Mouse (Mus musculus) granulocyte monocyte progenitor cell, adult 5-6 weeks (primary cell): ENCODE data around the gene Mroh2a. TPM values are rescaled to one million over a fixed set of nuclear protein-coding genes. Genes with fewer than 3 reads are reported as not detected.
"Not testable (repeated sequence)": the region's sequence is repeated elsewhere in the genome, so short reads cannot be mapped to it uniquely, and the experiment has no call there.

Experiments used
- ATAC-seq: replicated peaks from 2 replicates; pipeline ENCODE4 v1.8.0; 2016; ENCODE audit warnings: mild to moderate bottlenecking, moderate TSS enrichment, inconsistent platforms; ENCODE audit not compliant: poor library complexity, severe bottlenecking
- total RNA-seq, 2 experiments: library from RNA; stranded (forward) in 1 of 2; stranded (reverse) in 1 of 2; fragments of 200-712, 200-1000 nt in 1 of 2; fragments of >200 nt in 1 of 2; fragmentation: Nextera tagmentation in 1 of 2; gene quantifications; 2 replicates each; pipeline ENCODE4 v1.2.3; 2014 to 2017

The Mroh2a gene
- total RNA-seq, 2 experiments from 2014 or later: 0.10 TPM; not detected in 1

GRCm38 (mm10) chr1:88217576-88217975, 9.2 kb upstream of the Mroh2a start:
- no peak for ATAC-seq

DNA sequence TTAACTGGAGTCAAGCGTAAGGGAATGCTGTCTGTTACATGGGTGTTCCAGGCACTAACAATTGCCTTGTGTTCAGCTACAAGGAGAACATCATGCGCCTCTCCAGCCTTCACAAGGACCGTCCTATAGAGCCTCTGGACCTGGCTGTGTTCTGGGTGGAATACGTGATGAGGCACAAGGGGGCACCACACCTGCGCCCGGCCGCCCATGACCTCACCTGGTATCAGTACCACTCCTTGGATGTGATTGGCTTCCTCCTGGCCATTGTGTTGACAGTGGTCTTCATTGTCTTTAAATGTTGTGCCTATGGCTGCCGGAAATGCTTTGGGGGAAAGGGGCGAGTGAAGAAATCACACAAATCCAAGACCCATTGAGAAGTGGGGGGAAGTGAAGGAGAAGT, 8.7 kb upstream of the Mroh2a start:
- ATAC-seq: no peak

DNA sequence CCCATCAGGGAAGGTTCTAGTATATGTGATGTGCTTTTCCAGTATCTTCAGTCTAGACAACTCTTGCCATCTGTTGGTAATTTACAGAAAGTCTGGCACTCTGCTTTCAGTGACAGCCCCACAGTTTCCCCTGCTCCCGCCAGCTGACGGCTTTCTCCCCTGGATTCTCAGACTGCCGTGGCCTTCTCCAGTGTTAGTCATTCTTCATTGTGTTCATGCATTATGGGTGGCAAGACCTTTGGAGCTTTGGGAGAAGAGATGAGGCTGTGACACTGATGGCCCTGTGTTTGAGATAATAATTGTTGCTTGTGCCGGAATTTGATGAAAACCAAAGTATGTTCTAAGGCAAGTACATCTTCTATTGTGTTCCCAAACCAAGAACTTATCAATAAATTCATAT, 8.2 kb upstream of the Mroh2a start:
- ATAC-seq: no peak

- no peak for ATAC-seq
Measured at GRCm38 (mm10) chr1:88219054-88219453, 7.7 kb upstream of the Mroh2a start.

GRCm38 (mm10) chr1:88220336-88220735, 6.5 kb upstream of the Mroh2a start:
- ATAC-seq: no peak

DNA sequence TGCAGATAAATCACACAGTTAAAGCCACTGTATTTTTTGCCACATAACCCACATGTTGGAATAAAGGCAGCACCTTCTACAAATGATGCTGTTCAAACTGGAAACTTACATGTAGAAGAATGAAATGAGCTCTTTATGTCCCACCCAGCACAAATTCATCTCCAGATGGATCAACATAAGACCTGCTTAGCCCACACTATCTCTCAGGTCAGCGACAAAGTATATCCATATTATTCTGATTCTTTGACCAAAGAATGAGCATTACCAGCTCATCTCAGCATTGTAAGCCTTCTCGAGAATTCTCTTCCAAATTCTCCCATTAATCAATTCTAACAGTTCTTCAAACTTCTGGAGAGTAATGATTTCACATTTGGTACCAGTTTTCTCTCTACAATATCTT, 4.6 kb upstream of the Mroh2a start:
- ATAC-seq: no peak

DNA sequence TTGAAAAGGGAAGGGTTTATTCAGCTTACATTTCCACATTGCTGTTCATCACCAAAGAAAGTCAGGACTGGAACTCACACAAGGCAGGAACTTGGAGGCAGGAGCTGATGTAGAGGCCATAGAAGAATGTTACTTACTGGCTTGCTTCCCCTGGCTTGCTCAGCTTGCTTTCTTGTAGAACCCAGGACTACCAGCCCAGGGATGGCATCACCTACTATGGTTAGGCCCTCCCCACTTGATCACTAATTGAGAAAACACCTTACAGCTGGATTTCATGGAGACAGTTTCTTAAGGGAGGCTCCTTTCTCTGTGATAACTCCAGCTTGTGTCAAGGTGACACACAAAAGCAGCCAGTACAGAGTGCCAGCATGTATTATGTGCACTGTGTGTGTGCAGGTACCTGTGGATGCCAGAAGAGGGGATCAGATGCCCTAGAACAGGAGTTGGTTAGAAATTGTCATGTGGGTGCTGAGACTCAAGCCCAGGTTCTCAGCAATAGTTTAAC, 3.7 kb upstream of the Mroh2a start:
- ATAC-seq: not testable (repeated sequence)

GRCm38 (mm10) chr1:88223591-88223990, 3.2 kb upstream of the Mroh2a start:
- no peak for ATAC-seq

DNA sequence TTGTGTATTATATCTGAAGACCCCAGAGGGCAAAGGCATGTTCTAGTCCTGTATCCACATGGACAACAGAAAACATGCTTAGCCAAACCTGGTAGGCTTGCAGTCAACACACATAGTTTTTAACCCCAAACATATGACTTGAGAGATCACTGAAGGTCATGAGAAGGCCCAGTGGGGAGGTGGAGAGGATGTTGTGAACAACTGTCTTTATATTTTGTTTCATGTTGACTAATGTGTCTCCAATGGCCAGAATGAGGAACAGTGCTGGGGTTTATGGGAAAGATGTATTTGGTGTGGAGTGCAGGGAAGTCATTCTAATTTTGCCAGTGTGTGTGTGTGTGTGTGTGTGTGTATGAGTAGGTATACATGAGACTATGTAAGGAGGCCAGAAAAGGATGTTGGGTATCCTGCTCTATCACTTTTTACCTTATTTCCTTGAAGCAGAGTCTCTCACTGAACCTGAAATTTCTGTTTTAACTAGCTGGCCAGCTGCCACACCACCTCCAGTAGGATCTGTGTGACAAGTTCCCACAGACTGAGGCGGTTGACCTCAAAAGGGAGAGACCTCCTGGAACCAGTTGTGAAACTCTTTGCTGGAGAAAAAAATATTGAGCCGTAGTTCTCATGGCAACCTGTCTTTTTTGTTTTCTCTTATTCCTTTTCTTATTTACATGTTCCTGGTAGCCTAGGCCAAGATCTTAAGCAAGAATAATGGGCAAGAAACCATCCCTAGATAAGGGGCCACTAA, 2.6 kb upstream of the Mroh2a start:
- no peak for ATAC-seq

GRCm38 (mm10) chr1:88225301-88225700, 1.5 kb upstream of the Mroh2a start:
- not testable (repeated sequence) for ATAC-seq

GRCm38 (mm10) chr1:88225741-88226140, 1.0 kb upstream of the Mroh2a start:
- ATAC-seq: no peak

DNA sequence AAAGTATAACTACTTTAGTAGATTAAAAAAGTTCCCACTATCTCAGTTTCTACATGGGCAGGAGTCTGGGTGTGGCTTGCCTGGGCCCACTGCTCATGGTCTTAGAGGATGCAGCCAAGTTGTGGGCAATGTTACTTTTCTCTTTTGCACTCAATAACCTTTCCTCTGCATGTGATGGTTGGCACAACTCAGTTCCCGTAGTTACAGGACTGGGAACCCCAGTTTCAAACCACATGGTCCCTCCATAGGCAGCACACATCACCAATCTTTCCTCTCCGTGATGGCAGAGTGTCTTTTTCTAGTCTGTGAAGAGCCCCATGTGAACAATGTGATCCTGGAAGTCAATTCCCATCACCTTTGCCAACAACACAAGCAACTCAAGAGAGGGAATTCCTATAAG, 696 bp downstream of the Mroh2a start:
- peak; percentile 1; the same call in 1 of the 2 replicates for ATAC-seq

GRCm38 (mm10) chr1:88228121-88228520, 1.3 kb downstream of the Mroh2a start:
- ATAC-seq: no peak

DNA sequence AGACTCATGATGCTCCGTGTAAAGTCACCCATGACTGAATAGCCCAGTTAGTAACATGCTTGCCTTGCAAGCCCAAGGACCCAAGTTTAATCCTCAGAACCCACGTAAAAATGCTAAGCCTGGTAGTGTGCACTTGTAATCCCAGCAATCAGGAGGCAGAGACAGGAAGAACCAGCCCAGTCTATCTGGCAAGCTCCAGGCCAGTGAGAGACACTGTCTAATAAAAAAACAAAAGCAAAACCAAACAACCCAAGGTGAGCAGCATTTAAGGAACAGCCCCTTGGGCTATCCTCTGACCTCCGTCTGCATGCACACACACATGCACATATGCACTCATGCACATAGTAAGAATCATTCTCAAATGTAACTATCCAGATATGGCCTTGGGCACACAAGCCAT, 2.8 kb downstream of the Mroh2a start:
- ATAC-seq: no peak

GRCm38 (mm10) chr1:88229986-88230385, 3.2 kb downstream of the Mroh2a start:
- no peak for ATAC-seq

GRCm38 (mm10) chr1:88230421-88230820, 3.6 kb downstream of the Mroh2a start:
- ATAC-seq: no peak

DNA sequence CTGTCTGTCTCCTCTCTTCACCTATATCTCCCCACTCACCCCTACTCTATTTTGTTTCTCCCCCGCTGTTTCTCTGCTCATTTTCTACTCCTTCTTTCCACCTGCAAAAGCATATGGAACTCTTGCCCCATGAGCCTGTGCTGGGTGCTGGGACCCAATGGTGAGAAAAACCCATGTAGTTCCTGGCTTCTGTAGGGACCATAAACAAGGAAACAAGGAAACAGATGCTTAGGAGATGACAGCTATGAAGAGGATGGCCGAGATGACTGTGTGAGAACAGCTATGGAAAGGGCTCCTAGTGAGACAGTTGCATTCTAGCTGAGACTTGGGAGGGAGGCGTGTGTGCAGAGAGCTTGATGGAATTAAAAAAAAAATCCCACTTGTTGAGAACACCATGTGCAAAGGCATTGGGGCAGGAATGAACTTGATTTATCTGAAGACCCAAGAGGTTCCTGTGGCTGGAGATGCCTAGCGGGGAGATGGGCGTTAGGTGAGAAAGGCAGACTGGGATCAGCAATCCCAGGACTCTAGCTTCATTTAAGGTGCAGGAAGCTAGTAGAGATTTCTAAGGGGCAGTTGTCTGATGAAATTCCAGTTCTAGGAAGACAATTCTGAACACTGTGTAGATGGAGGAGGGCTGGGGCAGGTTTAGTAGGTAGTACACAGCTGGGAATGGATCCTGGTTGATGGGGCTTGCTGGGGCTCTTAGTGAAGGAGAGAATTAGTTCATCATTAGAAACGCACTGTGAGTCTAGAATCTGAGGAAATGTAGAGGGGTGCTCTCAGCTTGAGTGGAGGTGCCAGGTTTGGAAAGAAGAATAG, 4.4 kb downstream of the Mroh2a start:
- no peak for ATAC-seq

DNA sequence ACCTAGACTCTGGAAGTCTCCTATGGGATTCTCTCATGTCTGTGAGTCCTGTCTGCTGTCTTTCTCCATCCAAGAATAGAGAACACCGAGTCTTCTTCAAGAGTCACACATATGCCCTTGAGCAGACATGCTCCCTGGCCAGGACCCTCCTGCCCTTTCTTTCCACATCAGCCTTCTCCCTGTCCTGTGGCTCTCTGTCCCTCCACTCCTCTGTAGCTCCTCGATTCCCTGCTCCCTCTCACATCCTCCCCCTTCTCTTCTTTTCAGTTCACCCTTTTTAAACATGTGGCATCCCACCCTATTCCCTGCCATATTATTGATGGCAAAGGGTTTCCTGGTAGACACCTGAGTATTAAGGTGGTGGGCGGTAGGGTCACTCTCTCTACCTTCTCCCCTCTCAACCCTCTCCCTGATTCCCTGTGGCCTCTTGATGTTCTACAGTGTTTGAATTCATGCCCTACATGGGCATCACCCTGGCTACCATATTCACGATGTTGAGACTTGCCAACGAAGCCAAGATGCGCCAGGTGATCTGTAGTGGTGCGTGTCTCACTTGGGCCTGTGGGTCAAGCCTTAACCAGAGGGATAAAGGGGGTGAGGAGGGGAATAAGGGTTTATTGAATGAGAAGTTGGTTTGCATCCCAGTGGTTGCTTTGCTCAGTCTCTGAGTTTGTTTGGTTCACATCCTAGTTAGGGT, 5.2 kb downstream of the Mroh2a start:
- no peak for ATAC-seq

DNA sequence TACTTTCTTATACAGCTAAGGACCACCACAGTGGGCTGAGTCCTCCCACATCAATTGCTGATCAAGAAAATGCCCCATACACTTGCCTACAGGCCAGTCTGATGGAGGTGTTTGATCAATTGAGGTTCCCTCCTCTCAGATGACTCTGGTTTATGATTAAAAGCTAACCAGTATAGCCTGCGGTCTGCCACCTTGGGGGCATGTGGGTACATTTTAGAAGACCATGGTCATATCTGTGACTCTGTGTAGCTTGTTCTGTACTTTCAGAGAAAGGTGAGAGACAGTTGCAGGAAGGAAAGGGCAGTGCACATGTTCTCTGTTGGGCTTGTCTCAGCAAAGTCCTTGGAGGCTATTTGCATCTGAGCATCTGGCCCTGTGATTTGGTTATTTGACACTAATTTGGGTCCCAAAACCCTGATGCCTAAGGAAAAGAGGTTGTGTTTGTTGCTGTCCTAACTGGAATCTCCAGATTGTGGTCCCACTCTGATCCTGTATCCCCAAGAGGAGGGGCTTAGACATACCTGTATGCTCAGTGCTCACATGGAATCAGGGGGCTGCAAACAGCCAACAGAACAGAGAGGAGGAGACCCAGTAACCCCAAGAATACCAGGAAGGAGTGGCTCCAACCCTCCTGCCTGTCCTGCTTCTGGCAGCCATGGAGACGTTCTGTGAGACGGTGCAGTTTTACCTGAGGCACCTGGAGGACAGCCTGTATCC, 6.0 kb downstream of the Mroh2a start:
- ATAC-seq: no peak
